Mouse (Mus musculus) olfactory bulb, adult 2 months (tissue): ENCODE measurements around the gene 6330409D20Rik. TPM values are rescaled to one million over a fixed set of nuclear protein-coding genes. Genes with fewer than 3 reads are reported as not detected.
A peak's percentile ranks its signal among the peaks of the same experiment; 100 is the strongest.

Source experiments
- H3K27ac ChIP-seq: fragments of 200-500 bp; 2 replicates; pipeline ENCODE4 v1.5.1; 2012; ENCODE audit warnings: low read depth, low read length; ENCODE audit not compliant: insufficient read depth
- H3K4me1 ChIP-seq: fragments of 200-500 bp; 2 replicates; pipeline ENCODE4 v1.6.1; 2012; ENCODE audit warnings: low read length; ENCODE audit not compliant: control insufficient read depth, insufficient read depth
- H3K4me3 ChIP-seq: fragments of 200-500 bp; 2 replicates; pipeline ENCODE4 v1.5.1; 2012; ENCODE audit warnings: mild to moderate bottlenecking, low read depth, low read length, moderate library complexity; ENCODE audit not compliant: insufficient read depth
- CTCF ChIP-seq: fragments of 200-500 bp; IDR thresholded peaks from 2 replicates; pipeline ENCODE4 v1.5.1; 2012; ENCODE audit warnings: low read depth, mild to moderate bottlenecking, low read length, moderate library complexity; ENCODE audit not compliant: insufficient read depth
- POLR2A ChIP-seq: fragments of 200-500 bp; IDR thresholded peaks from 2 replicates; pipeline ENCODE4 v1.6.1; 2012; ENCODE audit warnings: mild to moderate bottlenecking, low read depth, low read length, moderate library complexity; ENCODE audit not compliant: insufficient read depth
- WGBS: fragments of 180-500 bp; shearing (Covaris S2); methylation state at CpG from one replicate; pipeline ENCODE4 v1.1.7; 2018; 5-methylcytosine and 5-hydroxymethylcytosine counted together
- polyA plus RNA-seq: library from polyadenylated mRNA; stranded (reverse); fragments of >200 nt; gene quantifications from 2 replicates; pipeline ENCODE4 v1.2.4, GENCODE M21; 2012; ENCODE audit warnings: low replicate concordance; ENCODE audit not compliant: missing spikeins, insufficient read depth, insufficient read length

Gene 6330409D20Rik
- polyA plus RNA-seq, 1 experiment, result not detected

- TF ChIP-seq CTCF (no peak), POLR2A (no peak)
- under 1% methylated on average over 46 of the region's 46 CpGs for WGBS
- H3K4me3 ChIP-seq, result peak within 1 kb of the TSS; percentile 84
- H3K27ac ChIP-seq, result peak within 1 kb of the TSS; percentile 70; the same call in 1 of the 2 replicates
- H3K4me1 ChIP-seq, result peaks cover 19% of the 10 kb centered on the region
Measured at GRCm38 (mm10) chr2:32775359-32776074, 34.7 kb upstream of the 6330409D20Rik start, which contains the start of the genes Ttc16 and Ptrh1. Gene Ttc16, minus strand, starts transcription at chr2:32775633. Gene Ptrh1, plus strand, starts transcription at chr2:32775786.

- TF ChIP-seq POLR2A (no peak), CTCF (no peak)
- H3K4me3 ChIP-seq, result no peak overlapping the region
- WGBS, result 89% methylated on average over 8 of the region's 8 CpGs
- peaks cover 16% of the 10 kb centered on the region for H3K4me1 ChIP-seq
- no peak overlapping the region for H3K27ac ChIP-seq
Measured at GRCm38 (mm10) chr2:32772626-32773279, 31.9 kb upstream of the 6330409D20Rik start.

GRCm38 (mm10) chr2:32771886-32772285 is 31.1 kb upstream of the 6330409D20Rik start:
- 51% methylated on average over 12 of the region's 12 CpGs for WGBS
- peaks cover 16% of the 10 kb centered on the region for H3K4me1 ChIP-seq
- no peak overlapping the region for H3K27ac ChIP-seq
- no peak for TF ChIP-seq POLR2A
- no peak for TF ChIP-seq CTCF
- H3K4me3 ChIP-seq, result no peak overlapping the region

- no peak for TF ChIP-seq POLR2A
- TF ChIP-seq CTCF, result no peak
- Histone ChIP-seq H3K4me1 (peaks cover 3% of the 10 kb centered on the region), H3K27ac (no peak overlapping the region), H3K4me3 (no peak overlapping the region)
- WGBS, result 67% methylated on average over 5 of the region's 5 CpGs
Measured at GRCm38 (mm10) chr2:32769327-32770085, 28.7 kb upstream of the 6330409D20Rik start.

- peaks cover 3% of the 10 kb centered on the region; the same call in 1 of the 2 replicates for H3K4me1 ChIP-seq
- H3K4me3 ChIP-seq, result no peak overlapping the region
- H3K27ac ChIP-seq, result no peak overlapping the region
- 63% methylated on average over 19 of the region's 19 CpGs for WGBS
- TF ChIP-seq CTCF (no peak), POLR2A (no peak)
Measured at GRCm38 (mm10) chr2:32768661-32769285, 28.0 kb upstream of the 6330409D20Rik start.

- 91% methylated on average over 12 of the region's 12 CpGs for WGBS
- Histone ChIP-seq H3K4me3 (no peak overlapping the region), H3K27ac (no peak overlapping the region), H3K4me1 (0 out of 2 replicates have a peak, but pooled peaks cover 3% of the 10 kb centered on the region)
- TF ChIP-seq CTCF (no peak), POLR2A (no peak)
Measured at GRCm38 (mm10) chr2:32767241-32767640, 26.4 kb upstream of the 6330409D20Rik start.

GRCm38 (mm10) chr2:32763353-32763752 is 22.5 kb upstream of the 6330409D20Rik start:
- 71% methylated on average over 3 of the region's 3 CpGs for WGBS
- TF ChIP-seq CTCF (no peak), POLR2A (no peak)
- Histone ChIP-seq H3K4me3 (no peak overlapping the region), H3K4me1 (peaks cover 6% of the 10 kb centered on the region), H3K27ac (no peak overlapping the region)

GRCm38 (mm10) chr2:32761859-32762258 is 21.0 kb upstream of the 6330409D20Rik start:
- H3K4me3 ChIP-seq, result no peak overlapping the region
- 69% methylated on average over 4 of the region's 4 CpGs for WGBS
- TF ChIP-seq CTCF (no peak), POLR2A (no peak)
- H3K27ac ChIP-seq, result no peak overlapping the region
- H3K4me1 ChIP-seq, result peaks cover 7% of the 10 kb centered on the region

- no peak overlapping the region for H3K27ac ChIP-seq
- peaks cover 7% of the 10 kb centered on the region for H3K4me1 ChIP-seq
- H3K4me3 ChIP-seq, result no peak overlapping the region
- WGBS, result 88% methylated on average over 14 of the region's 14 CpGs
- TF ChIP-seq POLR2A, result no peak
- TF ChIP-seq CTCF, result no peak
Measured at GRCm38 (mm10) chr2:32761361-32761760, 20.5 kb upstream of the 6330409D20Rik start.
